Comparison of ENCODE assay signal across 14 mouse cellular contexts in the genomic region with DNA sequence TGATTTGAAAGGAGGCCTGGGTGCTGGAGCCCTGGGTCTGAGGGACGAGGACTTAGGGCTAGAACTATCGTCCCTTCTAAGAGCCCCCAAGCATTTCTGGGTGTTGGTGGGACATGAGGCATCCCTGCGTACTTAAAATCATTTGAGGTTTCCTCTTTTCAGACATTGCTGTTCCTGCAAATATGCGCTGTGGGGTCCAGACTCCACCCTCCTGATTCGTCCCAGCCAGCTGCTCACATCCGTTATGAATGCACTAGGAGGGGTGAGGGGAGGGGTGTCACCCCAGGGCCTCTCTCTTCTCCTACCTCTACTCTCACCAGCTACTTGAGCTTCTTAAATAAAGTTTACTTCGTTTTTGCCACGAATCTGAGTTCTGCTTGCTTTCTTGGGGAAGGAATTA. TPM values are rescaled to one million over a fixed set of nuclear protein-coding genes. Genes with fewer than 3 reads are reported as not detected.
DNase-seq lines count a peak whose midpoint lies in the region; ATAC-seq and TF ChIP-seq lines count a peak whose summit lies in the region.
"Had no signal": no experiment of that assay in that cellular context is flagged by ENCODE, and none has a peak within 500 bp of the region (broad histone marks: within the 10 kb centered on the region; RNA-seq: fewer than 3 reads in every experiment).

No protein-coding gene starts in this region.

- no peaks in the 10 kb centered on the region; the same call in 1 of the 2 replicates for H3K36me3 ChIP-seq in heart, postnatal 0 days (replicated peaks; ENCODE audit: control insufficient read depth, insufficient read depth, low read length)
- no peaks in the 10 kb centered on the region for H3K36me3 ChIP-seq in heart, adult 2 months (ENCODE audit: control insufficient read depth, insufficient read depth, low read length)
- no peaks in the 10 kb centered on the region for H3K36me3 ChIP-seq in intestine, embryonic 16.5 days (ENCODE audit: control insufficient read depth, insufficient read depth, low read length)
- H3K36me3 ChIP-seq: forebrain, embryonic 12.5 days had no signal

- intact Hi-C loops in heart, adult 2 months (cut with DNase I) = no loop called here

- no peak for TF ChIP-seq EP300 in heart, postnatal 0 days (IDR thresholded peaks at IDR 0.05; ENCODE audit: low read depth)
- TF ChIP-seq EP300 in heart, adult 2 months (IDR thresholded peaks at IDR 0.05; ENCODE audit: insufficient read depth, low read depth, low read length) = no peak

- no peaks in the 10 kb centered on the region for H3K9me3 ChIP-seq in heart, postnatal 0 days (replicated peaks; ENCODE audit: control insufficient read depth, low read length)
- H3K9me3 ChIP-seq in intestine, embryonic 16.5 days (ENCODE audit: control insufficient read depth, low read length) = no peaks in the 10 kb centered on the region
- H3K9me3 ChIP-seq: forebrain, embryonic 12.5 days; limb, embryonic 10.5 days had no signal

- TF ChIP-seq POLR2A in heart, adult 2 months (IDR thresholded peaks at IDR 0.05; ENCODE audit: insufficient read depth, low read depth, low read length) = no peak

- no peak for TF ChIP-seq CTCF in heart, postnatal 0 days (IDR thresholded peaks at IDR 0.05; ENCODE audit: low read depth)
- no peak for TF ChIP-seq CTCF in heart, adult 2 months (IDR thresholded peaks at IDR 0.05)

- H3K79me2 ChIP-seq in heart, adult 2 months (replicated peaks; ENCODE audit: control insufficient read depth, insufficient read depth, low read length) = no peaks in the 10 kb centered on the region

- no peak overlapping the region for H3K4me2 ChIP-seq in heart, postnatal 0 days (ENCODE audit: low read depth, low read length)
- H3K4me2 ChIP-seq in intestine, embryonic 16.5 days (ENCODE audit: low read depth, low read length) = 0 out of 2 replicates have a peak overlapping the region, but pooled peaks have one; percentile 22
- H3K4me2 ChIP-seq: forebrain, embryonic 12.5 days had no signal

- no peak for DNase-seq in heart, postnatal 0 days (ENCODE audit: low spot score)
- no peak for DNase-seq in heart, adult 2 months
- peak; percentile 52 to 77 for DNase-seq in thymus, adult 18-20 months
- no peak for DNase-seq in left cerebral cortex, adult 11 months (ENCODE audit: low spot score)
- DNase-seq in right cerebral cortex, postnatal 4 days = no peak
- DNase-seq in frontal cortex, postnatal 25 days (ENCODE audit: low spot score in 2 of 2) = no peak

- H3K4me1 ChIP-seq in heart, postnatal 0 days (ENCODE audit: control insufficient read depth, insufficient read depth) = peaks cover 3% of the 10 kb centered on the region; the same call in 1 of the 2 replicates
- H3K4me1 ChIP-seq in heart, adult 2 months (ENCODE audit: control insufficient read depth, insufficient read depth, low read length) = 0 out of 2 replicates have a peak, but pooled peaks cover 1% of the 10 kb centered on the region
- peaks cover 23% of the 10 kb centered on the region for H3K4me1 ChIP-seq in intestine, embryonic 16.5 days (ENCODE audit: control insufficient read depth, insufficient read depth, low read length)

- peaks cover 43% of the 10 kb centered on the region for H3K27me3 ChIP-seq in heart, postnatal 0 days (ENCODE audit: control insufficient read depth, insufficient read depth, low read length)
- peaks cover 4% of the 10 kb centered on the region; the same call in 1 of the 2 replicates for H3K27me3 ChIP-seq in heart, adult 2 months (ENCODE audit: control insufficient read depth, insufficient read depth, low read length)
- H3K27me3 ChIP-seq in intestine, embryonic 16.5 days (replicated peaks; ENCODE audit: control insufficient read depth, insufficient read depth, low read length) = peaks cover 7% of the 10 kb centered on the region; the same call in 1 of the 2 replicates
- H3K27me3 ChIP-seq: Patski had no signal

- H3K27ac ChIP-seq in heart, postnatal 0 days (ENCODE audit: low read depth) = no peak overlapping the region
- no peak overlapping the region for H3K27ac ChIP-seq in heart, adult 2 months
- H3K27ac ChIP-seq in intestine, embryonic 16.5 days (ENCODE audit: low read length) = no peak overlapping the region
- H3K27ac ChIP-seq: forebrain, embryonic 12.5 days; limb, embryonic 10.5 days had no signal

- no peak for ATAC-seq in heart, postnatal 0 days (ENCODE audit: insufficient read depth, low read depth)
- peak; percentile 16 for ATAC-seq in CD4-positive, CD25-positive, alpha-beta regulatory T cell, adult 4 months
- no peak for ATAC-seq in intestine, embryonic 16.5 days

- no peak overlapping the region for H3K9ac ChIP-seq in heart, postnatal 0 days (replicated peaks; ENCODE audit: low read depth, low read length)
- no peak overlapping the region for H3K9ac ChIP-seq in heart, adult 2 months (ENCODE audit: low read depth, low read length)
- no peak overlapping the region for H3K9ac ChIP-seq in intestine, embryonic 16.5 days (ENCODE audit: low read depth, low read length)
- H3K9ac ChIP-seq: forebrain, embryonic 12.5 days had no signal

- 72% methylated on average over 8 of the region's 8 CpGs for WGBS in heart, postnatal 0 days
- 73% methylated on average over 8 of the region's 8 CpGs for WGBS in heart, adult 2 months
- 74% methylated on average over 8 of the region's 8 CpGs for WGBS in intestine, embryonic 16.5 days

- H3K4me3 ChIP-seq in heart, postnatal 0 days (ENCODE audit: low read depth, low read length) = peak overlapping the region; percentile 2; the same call in 1 of the 2 replicates
- H3K4me3 ChIP-seq in heart, adult 2 months = no peak overlapping the region
- no peak overlapping the region; the same call in 1 of the 2 replicates for H3K4me3 ChIP-seq in intestine, embryonic 16.5 days (ENCODE audit: low read length)
- H3K4me3 ChIP-seq: forebrain, embryonic 12.5 days; limb, embryonic 10.5 days had no signal

RNA-seq across cellular contexts. Expression of a gene that starts 2.0 kb away (rescaled TPM):
- not detected in 2 replicates for total RNA-seq in heart, postnatal 0 days (2014; rRNA removed; ENCODE audit: low replicate concordance)
- not detected in 2 replicates for polyA plus RNA-seq in heart, postnatal 0 days (2015; fragmentation: Nextera tagmentation; extraction: Ambion mirVana)
- total RNA-seq in heart, adult 2 months (2021) = under 1 TPM; 0.27 to 0.34 TPM
- 0.20 and 0.25 TPM in 2 replicates for polyA plus RNA-seq in heart, adult 2 months (2012; rRNA removed)
- polyA plus RNA-seq in CD4-positive, CD25-positive, alpha-beta regulatory T cell, adult 4 months (2017; shearing (Covaris generic)) = under 1 TPM in 1 of 2 experiments, not detected in 1; 0.90 TPM
- polyA plus RNA-seq in intestine, embryonic 16.5 days (2015; fragmentation: Nextera tagmentation; extraction: Ambion mirVana) = 0.35 and 0.36 TPM in 2 replicates
- polyA plus RNA-seq: forebrain, embryonic 12.5 days; midbrain, embryonic 14.5 days had no signal

RNA-seq across cellular contexts. Expression of a gene that starts 21.1 kb away (rescaled TPM):
- total RNA-seq in heart, postnatal 0 days (2014; rRNA removed; ENCODE audit: low replicate concordance) = 0.04 TPM in 1 of 2 replicates, not detected in the other
- 0.58 and 0.67 TPM in 2 replicates for polyA plus RNA-seq in heart, postnatal 0 days (2015; fragmentation: Nextera tagmentation; extraction: Ambion mirVana)
- total RNA-seq in heart, adult 2 months (2021) = under 1 TPM in 1 of 2 experiments, not detected in 1; 0.07 TPM
- polyA plus RNA-seq in heart, adult 2 months (2012; rRNA removed) = 0.08 TPM in 1 of 2 replicates, not detected in the other
- under 1 TPM in 1 of 2 experiments, not detected in 1; 0.31 TPM for polyA plus RNA-seq in CD4-positive, CD25-positive, alpha-beta regulatory T cell, adult 4 months (2017; shearing (Covaris generic))
- polyA plus RNA-seq in intestine, embryonic 16.5 days (2015; fragmentation: Nextera tagmentation; extraction: Ambion mirVana) = 3.1 TPM in 2 replicates
- polyA plus RNA-seq: Patski had no signal

RNA-seq across cellular contexts. Expression of a gene that starts 21.2 kb away (rescaled TPM):
- total RNA-seq in heart, postnatal 0 days (2014; rRNA removed; ENCODE audit: low replicate concordance) = 21.2 and 42.2 TPM in 2 replicates
- polyA plus RNA-seq in heart, postnatal 0 days (2015; fragmentation: Nextera tagmentation; extraction: Ambion mirVana) = 21.5 and 23.1 TPM in 2 replicates
- total RNA-seq in heart, adult 2 months (2021) = 10 to 100 TPM; 53.2 to 65.2 TPM
- polyA plus RNA-seq in heart, adult 2 months (2012; rRNA removed) = 50.4 and 57.3 TPM in 2 replicates
- 10 to 100 TPM; 13.8 to 19.6 TPM for polyA plus RNA-seq in CD4-positive, CD25-positive, alpha-beta regulatory T cell, adult 4 months (2017; shearing (Covaris generic))
- polyA plus RNA-seq in intestine, embryonic 16.5 days (2015; fragmentation: Nextera tagmentation; extraction: Ambion mirVana) = 33.2 and 38.1 TPM in 2 replicates

RNA-seq across cellular contexts. Expression of a gene that starts 27.8 kb away (rescaled TPM):
- total RNA-seq in heart, postnatal 0 days (2014; rRNA removed; ENCODE audit: low replicate concordance) = not detected in 2 replicates
- not detected in 2 replicates for polyA plus RNA-seq in heart, postnatal 0 days (2015; fragmentation: Nextera tagmentation; extraction: Ambion mirVana)
- not detected for total RNA-seq in heart, adult 2 months (2021)
- polyA plus RNA-seq in heart, adult 2 months (2012; rRNA removed) = not detected in 2 replicates
- polyA plus RNA-seq in CD4-positive, CD25-positive, alpha-beta regulatory T cell, adult 4 months (2017; shearing (Covaris generic)) = not detected
- polyA plus RNA-seq in intestine, embryonic 16.5 days (2015; fragmentation: Nextera tagmentation; extraction: Ambion mirVana) = 0.27 and 0.49 TPM in 2 replicates
- total RNA-seq: gastrocnemius, adult 8-10 months; heart, postnatal 25 days had no signal
- polyA plus RNA-seq: Patski had no signal

Comparison
In these comparisons a context has a peak if more than half of its experiments do, and no peak if none do; other contexts are left out.
1. DNase-seq: peak in thymus, adult 18-20 months (2 of 2); none in heart, postnatal 0 days (single experiment), heart, adult 2 months (0 of 2), left cerebral cortex, adult 11 months (single experiment), right cerebral cortex, postnatal 4 days (single experiment) and frontal cortex, postnatal 25 days (0 of 2).